ENCODE assay signal across 9 mouse cellular contexts in genomic region chr2:93975526-93976435, GRCm38 (mm10). TPM values are rescaled to one million over a fixed set of nuclear protein-coding genes. Genes with fewer than 3 reads are reported as not detected.
DNase-seq lines count a peak whose midpoint lies in the region; ATAC-seq and TF ChIP-seq lines count a peak whose summit lies in the region.
"Had no signal": no experiment of that assay in that cellular context is flagged by ENCODE, and none has a peak within 500 bp of the region (broad histone marks: within the 10 kb centered on the region; RNA-seq: fewer than 3 reads in every experiment).

No protein-coding gene starts in this region.

- H3K9me3 ChIP-seq in E14TG2a.4 (ENCODE audit: low read length): no peaks in the 10 kb centered on the region
- H3K9me3 ChIP-seq in forebrain, embryonic 15.5 days: no peaks in the 10 kb centered on the region
- H3K9me3 ChIP-seq in liver, postnatal 0 days (ENCODE audit: low read length): no peaks in the 10 kb centered on the region

- no peak for TF ChIP-seq CTCF in heart, adult 2 months (IDR thresholded peaks at IDR 0.05)
- no peak for TF ChIP-seq CTCF in E14TG2a.4 (conservative IDR thresholded peaks at IDR 0.05; ENCODE audit: low read length)
- TF ChIP-seq CTCF in liver, postnatal 0 days (IDR thresholded peaks at IDR 0.05; ENCODE audit: low read depth): no peak

- intact Hi-C loops in heart, adult 2 months (cut with DNase I): no loop called here

- peak; percentile 23; the same call in 1 of the 2 replicates for ATAC-seq in forebrain, embryonic 15.5 days (replicated peaks)
- ATAC-seq in liver, postnatal 0 days: peak; percentile 11; the same call in 1 of the 2 replicates

- no peak for TF ChIP-seq POLR2A in heart, adult 2 months (IDR thresholded peaks at IDR 0.05; ENCODE audit: insufficient read depth, low read depth, low read length)

- H3K36me3 ChIP-seq in heart, adult 2 months (ENCODE audit: control insufficient read depth, insufficient read depth, low read length): no peaks in the 10 kb centered on the region
- peaks cover 28% of the 10 kb centered on the region for H3K36me3 ChIP-seq in E14TG2a.4 (ENCODE audit: insufficient read depth, low read length)
- peaks cover 12% of the 10 kb centered on the region for H3K36me3 ChIP-seq in forebrain, embryonic 15.5 days
- peaks cover 10% of the 10 kb centered on the region; the same call in 1 of the 2 replicates for H3K36me3 ChIP-seq in liver, postnatal 0 days (replicated peaks; ENCODE audit: insufficient read depth, low read length)

- DNase-seq in heart, adult 2 months: no peak
- DNase-seq in heart, postnatal 4 days: no peak
- DNase-seq in liver, postnatal 0 days: no peak
- no peak for DNase-seq in thymus, adult 18-20 months
- no peak for DNase-seq in B cell, adult 2 months
- DNase-seq in thymus, postnatal 4 days: no peak

- H3K79me2 ChIP-seq in heart, adult 2 months (replicated peaks; ENCODE audit: control insufficient read depth, insufficient read depth, low read length): no peaks in the 10 kb centered on the region

- WGBS in heart, adult 2 months: 43% methylated on average over 21 of the region's 21 CpGs
- WGBS in forebrain, embryonic 15.5 days: 24% methylated on average over 21 of the region's 21 CpGs
- 39% methylated on average over 21 of the region's 21 CpGs for WGBS in liver, postnatal 0 days (ENCODE audit: insufficient replicate concordance)

- H3K4me2 ChIP-seq in forebrain, embryonic 15.5 days (replicated peaks): peak overlapping the region; percentile 71
- peak overlapping the region; percentile 68 for H3K4me2 ChIP-seq in liver, postnatal 0 days (ENCODE audit: low read depth, low read length)

- TF ChIP-seq EP300 in heart, adult 2 months (IDR thresholded peaks at IDR 0.05; ENCODE audit: insufficient read depth, low read depth, low read length): no peak
- no peak for TF ChIP-seq EP300 in liver, postnatal 0 days (IDR thresholded peaks at IDR 0.05; ENCODE audit: low read depth)

- H3K4me1 ChIP-seq in heart, adult 2 months (ENCODE audit: control insufficient read depth, insufficient read depth, low read length): peaks cover 5% of the 10 kb centered on the region; the same call in 1 of the 2 replicates
- H3K4me1 ChIP-seq in E14TG2a.4 (replicated peaks; ENCODE audit: low read depth, low read length): peaks cover 40% of the 10 kb centered on the region
- peaks cover 23% of the 10 kb centered on the region for H3K4me1 ChIP-seq in forebrain, embryonic 15.5 days
- peaks cover 7% of the 10 kb centered on the region for H3K4me1 ChIP-seq in liver, postnatal 0 days (ENCODE audit: insufficient read depth)

- no peaks in the 10 kb centered on the region for H3K27me3 ChIP-seq in heart, adult 2 months (ENCODE audit: control insufficient read depth, insufficient read depth, low read length)
- H3K27me3 ChIP-seq in E14TG2a.4 (ENCODE audit: insufficient read depth, low read length): peaks cover 40% of the 10 kb centered on the region
- no peaks in the 10 kb centered on the region for H3K27me3 ChIP-seq in forebrain, embryonic 15.5 days
- no peaks in the 10 kb centered on the region for H3K27me3 ChIP-seq in liver, postnatal 0 days (ENCODE audit: insufficient read depth, low read length)

- H3K9ac ChIP-seq in heart, adult 2 months (ENCODE audit: low read depth, low read length): peak overlapping the region; percentile 61
- peak overlapping the region; percentile 68 for H3K9ac ChIP-seq in forebrain, embryonic 15.5 days (replicated peaks)
- no peak overlapping the region for H3K9ac ChIP-seq in liver, postnatal 0 days (replicated peaks)

- no peak overlapping the region; the same call in 1 of the 2 replicates for H3K27ac ChIP-seq in heart, adult 2 months
- peak overlapping the region; percentile 61 for H3K27ac ChIP-seq in forebrain, embryonic 15.5 days (replicated peaks)
- no peak overlapping the region for H3K27ac ChIP-seq in liver, postnatal 0 days (ENCODE audit: low read depth)

- H3K4me3 ChIP-seq in heart, adult 2 months: peak overlapping the region; percentile 54
- peak overlapping the region; percentile 71 for H3K4me3 ChIP-seq in E14TG2a.4 (replicated peaks; ENCODE audit: low read length)
- peak overlapping the region; percentile 43 for H3K4me3 ChIP-seq in forebrain, embryonic 15.5 days
- peak overlapping the region; percentile 32 for H3K4me3 ChIP-seq in liver, postnatal 0 days (ENCODE audit: low read depth, low read length)

RNA-seq across cellular contexts. Expression of gene Gm13889, which starts 18.8 kb away (rescaled TPM):
- total RNA-seq in heart, adult 2 months (2021): 10 to 100 TPM in 1 of 2 experiments, 1 to 10 TPM in 1; 9.4 to 12.4 TPM
- 5.7 and 8.3 TPM in 2 replicates for polyA plus RNA-seq in heart, adult 2 months (2012; rRNA removed)
- total RNA-seq in heart, postnatal 4 days (2021): 10 to 100 TPM; 24.2 to 26.7 TPM
- 24.2 and 26.7 TPM in 2 replicates for polyA plus RNA-seq in forebrain, embryonic 15.5 days (2015; fragmentation: Nextera tagmentation; extraction: Ambion mirVana)
- 5.2 and 6.1 TPM in 2 replicates for polyA plus RNA-seq in liver, postnatal 0 days (2015; fragmentation: Nextera tagmentation; extraction: Ambion mirVana)

RNA-seq across cellular contexts. Expression of gene Gm27027, which starts 20.4 kb away (rescaled TPM):
- not detected for total RNA-seq in heart, adult 2 months (2021)
- not detected in 2 replicates for polyA plus RNA-seq in heart, adult 2 months (2012; rRNA removed)
- total RNA-seq in heart, postnatal 4 days (2021): 1 to 10 TPM in 1 of 2 experiments, not detected in 1; 1.8 TPM
- not detected in 2 replicates for polyA plus RNA-seq in forebrain, embryonic 15.5 days (2015; fragmentation: Nextera tagmentation; extraction: Ambion mirVana)
- not detected in 2 replicates for polyA plus RNA-seq in liver, postnatal 0 days (2015; fragmentation: Nextera tagmentation; extraction: Ambion mirVana)
- polyA plus RNA-seq: C2C12 had no signal

RNA-seq across cellular contexts. Expression of gene Alkbh3, which starts 34.8 kb away (rescaled TPM):
- total RNA-seq in heart, adult 2 months (2021): 10 to 100 TPM; 47.5 to 53.5 TPM
- polyA plus RNA-seq in heart, adult 2 months (2012; rRNA removed): 54.3 and 73.2 TPM in 2 replicates
- 10 to 100 TPM; 72.4 to 82.2 TPM for total RNA-seq in heart, postnatal 4 days (2021)
- 54.9 and 58.1 TPM in 2 replicates for polyA plus RNA-seq in forebrain, embryonic 15.5 days (2015; fragmentation: Nextera tagmentation; extraction: Ambion mirVana)
- polyA plus RNA-seq in liver, postnatal 0 days (2015; fragmentation: Nextera tagmentation; extraction: Ambion mirVana): 24.8 and 28.9 TPM in 2 replicates
